Mouse (Mus musculus) myocyte (in vitro differentiated cells): ENCODE data around the gene Slc37a1.

Experiments
- CEBPB ChIP-seq: IDR thresholded peaks from 2 replicates; pipeline ENCODE4 v1.6.1; 2011; ENCODE audit warnings: mild to moderate bottlenecking, moderate library complexity; ENCODE audit not compliant: poor library complexity, insufficient read depth, severe bottlenecking
- MAX ChIP-seq: IDR thresholded peaks from one replicate; pipeline ENCODE4 v1.6.1; 2011; ENCODE audit warnings: low read depth, mild to moderate bottlenecking, control low read depth
- MYOG ChIP-seq, 3 experiments: IDR thresholded peaks; one replicate each; pipeline ENCODE4 v1.6.1; 2011; ENCODE audit warnings: control low read depth in 2 of 3, low read depth in 2 of 3, mild to moderate bottlenecking in 2 of 3; ENCODE audit not compliant: insufficient read length in 2 of 3, control insufficient read depth in 1 of 3, insufficient read depth in 1 of 3
- POLR2A ChIP-seq: IDR thresholded peaks from one replicate; pipeline ENCODE4 v1.6.1; 2011; ENCODE audit warnings: low read depth, mild to moderate bottlenecking, control low read depth, moderate library complexity; ENCODE audit not compliant: insufficient read length
- POLR2AphosphoS2 ChIP-seq: IDR thresholded peaks from one replicate; pipeline ENCODE4 v1.6.1; 2011; ENCODE audit warnings: low read depth, control low read depth; ENCODE audit not compliant: insufficient read length
- REST ChIP-seq: IDR thresholded peaks from one replicate; pipeline ENCODE4 v1.6.1; 2011; ENCODE audit warnings: mild to moderate bottlenecking, control low read depth, moderate library complexity; ENCODE audit not compliant: insufficient read depth, insufficient read length
- TCF12 ChIP-seq: IDR thresholded peaks from one replicate; pipeline ENCODE4 v1.6.1; 2011; ENCODE audit warnings: mild to moderate bottlenecking, control low read depth; ENCODE audit not compliant: poor library complexity, insufficient read depth, severe bottlenecking
- USF1 ChIP-seq: IDR thresholded peaks from one replicate; pipeline ENCODE4 v1.6.1; 2011; ENCODE audit warnings: low read depth, mild to moderate bottlenecking, control low read depth, moderate library complexity

DNA sequence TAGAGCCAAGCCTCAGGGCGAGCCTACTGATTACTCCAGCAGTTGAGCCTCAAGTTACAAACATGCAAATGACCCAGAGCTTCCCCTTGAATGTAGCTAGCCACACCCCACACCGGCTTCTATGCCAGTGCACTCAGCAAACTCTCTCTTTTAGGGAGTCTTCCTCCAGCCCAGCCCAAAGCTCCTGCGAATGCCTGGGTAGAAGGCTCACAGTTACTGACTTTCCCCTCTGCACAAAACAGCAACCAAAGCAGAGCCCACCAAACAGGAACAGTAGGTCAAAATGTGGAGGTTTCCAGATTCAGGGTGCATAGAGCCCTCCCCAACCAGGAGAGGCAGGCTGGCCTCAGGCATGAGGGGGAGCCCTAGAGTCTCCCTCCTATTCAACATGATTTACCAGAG is 21.4 kb upstream of the Slc37a1 start:
- no peak for TF ChIP-seq MYOG (IDR thresholded peaks at IDR 0.05; ENCODE audit: control insufficient read depth in 1 of 3, insufficient read depth in 1 of 3, insufficient read length in 2 of 3, low read depth in 2 of 3)
- TF ChIP-seq POLR2A: no peak
- no peak for TF ChIP-seq USF1
- no peak for TF ChIP-seq TCF12
- TF ChIP-seq CEBPB: no peak
- TF ChIP-seq MAX: no peak
- no peak for TF ChIP-seq POLR2AphosphoS2
- TF ChIP-seq REST: no peak
